Mouse (Mus musculus): Measurements from ENCODE around the gene Polg2.

GRCm38 (mm10) chr11:106778589-106779387 is 549 bp downstream of the Polg2 start:
- TF ChIP-seq CTCF (IDR thresholded peaks at IDR 0.05 in 2 of 3, conservative IDR thresholded peaks at IDR 0.05 in 1 of 3; ENCODE audit: control insufficient read depth in 1 of 3, insufficient read depth in 1 of 3, low read depth in 2 of 3, low read length in 3 of 3, poor library complexity in 1 of 3, severe bottlenecking in 1 of 3): no peak
- TF ChIP-seq POLR2A (IDR thresholded peaks at IDR 0.05; ENCODE audit: control insufficient read depth in 1 of 2, insufficient read depth in 1 of 2, low read depth in 1 of 2, low read length in 2 of 2, poor library complexity in 1 of 2): no peak
- TF ChIP-seq MAFK (IDR thresholded peaks at IDR 0.05; ENCODE audit: borderline replicate concordance, low read depth, low read length): no peak
- TF ChIP-seq MYB (IDR thresholded peaks at IDR 0.05; ENCODE audit: low read depth, low read length): no peak
- TF ChIP-seq MEF2A (IDR thresholded peaks at IDR 0.05; ENCODE audit: extremely low read depth, insufficient replicate concordance, low read depth, low read length, poor library complexity, severe bottlenecking): no peak
- peak; percentile 88; the same call in 1 of the 2 replicates for TF ChIP-seq ZNF384 (IDR thresholded peaks at IDR 0.05; ENCODE audit: low read depth, low read length)

Data from MEL (cell line).